Mouse (Mus musculus) midbrain, embryonic 13.5 days (tissue): ENCODE results near the gene 4921536K21Rik. TPM values are rescaled to one million over a fixed set of nuclear protein-coding genes. Genes with fewer than 3 reads are reported as not detected.

Experiments used
- ATAC-seq: fragments of 200-750 bp; cut with Nextera tagmentation; 2 replicates; pipeline ENCODE4 v1.8.0; 2017; ENCODE audit warnings: mild to moderate bottlenecking, moderate TSS enrichment, moderate library complexity
- H3K27ac ChIP-seq: fragments of 300-500 bp; sonication (generic); 2 replicates; pipeline ENCODE4 v1.5.1; 2015; ENCODE audit warnings: inconsistent platforms, mild to moderate bottlenecking, moderate library complexity
- H3K27me3 ChIP-seq: fragments of 300-500 bp; sonication (generic); 2 replicates; pipeline ENCODE4 v1.6.1; 2015; ENCODE audit warnings: mild to moderate bottlenecking, inconsistent platforms
- H3K36me3 ChIP-seq: fragments of 300-500 bp; sonication (generic); 2 replicates; pipeline ENCODE4 v1.6.1; 2015; ENCODE audit warnings: mild to moderate bottlenecking, inconsistent platforms
- H3K4me1 ChIP-seq: fragments of 300-500 bp; sonication (generic); replicated peaks from 2 replicates; pipeline ENCODE4 v1.6.1; 2015; ENCODE audit warnings: inconsistent platforms
- H3K4me2 ChIP-seq: fragments of 300-500 bp; sonication (generic); replicated peaks from 2 replicates; pipeline ENCODE4 v1.6.1; 2015; ENCODE audit warnings: moderate library complexity, mild to moderate bottlenecking, inconsistent platforms
- H3K4me3 ChIP-seq: fragments of 300-500 bp; sonication (generic); replicated peaks from 2 replicates; pipeline ENCODE4 v1.5.1; 2015; ENCODE audit warnings: mild to moderate bottlenecking, inconsistent platforms
- H3K9ac ChIP-seq: fragments of 300-500 bp; sonication (generic); replicated peaks from 2 replicates; pipeline ENCODE4 v1.6.1; 2015; ENCODE audit warnings: mild to moderate bottlenecking, inconsistent platforms
- H3K9me3 ChIP-seq: fragments of 300-500 bp; sonication (generic); 2 replicates; pipeline ENCODE4 v1.6.1; 2016; ENCODE audit warnings: mild to moderate bottlenecking, inconsistent platforms
- WGBS: fragments of 180-500 bp; shearing (Covaris S2); methylation state at CpG from one replicate; pipeline ENCODE4 v1.1.7; 2015; 5-methylcytosine and 5-hydroxymethylcytosine counted together
- polyA plus RNA-seq: library from polyadenylated mRNA; unstranded; fragments of >200 nt; fragmentation: Nextera tagmentation; extraction: Ambion mirVana; gene quantifications from 2 replicates; pipeline ENCODE4 v1.2.1, GENCODE M21; 2015

The 4921536K21Rik gene
- polyA plus RNA-seq, 1 experiment from 2014 or later, result 0.67 TPM

DNA sequence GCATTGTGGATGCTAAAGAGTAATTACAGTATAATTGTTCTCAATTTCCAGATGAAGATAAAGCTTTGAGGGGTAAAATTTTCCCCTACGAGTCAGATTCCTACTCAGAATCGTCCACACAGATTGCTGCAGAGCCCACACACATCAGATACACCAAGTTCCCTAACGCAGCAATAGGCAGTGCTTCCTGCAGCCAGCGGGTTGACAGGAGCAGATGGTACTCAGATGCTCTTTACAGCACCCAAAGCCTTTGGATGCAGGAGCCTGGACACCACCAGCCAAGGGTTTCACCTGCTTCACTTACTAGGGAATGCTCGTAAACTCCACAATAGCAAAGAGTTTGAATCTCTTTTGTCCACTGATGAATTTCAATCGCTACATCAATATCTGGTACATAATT lies 18.5 kb downstream of the 4921536K21Rik start:
- no peak overlapping the region for H3K4me2 ChIP-seq
- WGBS, result 82% methylated on average over 6 of the region's 6 CpGs
- no peak for ATAC-seq

DNA sequence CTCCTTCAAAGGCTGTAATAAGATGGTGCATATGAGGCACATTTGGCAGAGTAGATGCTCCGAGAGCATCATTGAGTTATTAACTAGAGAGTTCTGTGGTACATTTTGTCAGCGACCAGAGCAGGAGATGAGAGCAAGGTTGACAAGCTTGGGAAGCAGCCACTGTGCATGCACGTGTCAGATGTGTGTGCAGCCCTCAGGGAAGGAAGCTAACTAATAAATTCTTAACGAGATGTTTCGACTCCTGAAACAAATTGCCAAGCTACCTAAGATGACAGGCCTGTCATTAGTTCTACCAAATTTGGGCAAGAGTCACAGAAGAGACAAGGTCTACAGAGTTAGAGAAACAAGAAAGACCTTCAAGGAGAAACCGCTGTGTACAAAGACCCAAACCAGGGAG lies 30.6 kb downstream of the 4921536K21Rik start:
- H3K27me3 ChIP-seq, result peaks cover 34% of the 10 kb centered on the region
- WGBS, result 39% methylated on average over 6 of the region's 6 CpGs
- ATAC-seq, result peak; percentile 41

More for the DNA sequence above, 18.5 kb downstream of the 4921536K21Rik start:
- no peaks in the 10 kb centered on the region for H3K36me3 ChIP-seq
- H3K27me3 ChIP-seq, result no peaks in the 10 kb centered on the region
- H3K9me3 ChIP-seq, result no peaks in the 10 kb centered on the region
- H3K4me1 ChIP-seq, result no peaks in the 10 kb centered on the region
- no peak overlapping the region for H3K27ac ChIP-seq
- H3K9ac ChIP-seq, result no peak overlapping the region
- H3K4me3 ChIP-seq, result no peak overlapping the region

DNA sequence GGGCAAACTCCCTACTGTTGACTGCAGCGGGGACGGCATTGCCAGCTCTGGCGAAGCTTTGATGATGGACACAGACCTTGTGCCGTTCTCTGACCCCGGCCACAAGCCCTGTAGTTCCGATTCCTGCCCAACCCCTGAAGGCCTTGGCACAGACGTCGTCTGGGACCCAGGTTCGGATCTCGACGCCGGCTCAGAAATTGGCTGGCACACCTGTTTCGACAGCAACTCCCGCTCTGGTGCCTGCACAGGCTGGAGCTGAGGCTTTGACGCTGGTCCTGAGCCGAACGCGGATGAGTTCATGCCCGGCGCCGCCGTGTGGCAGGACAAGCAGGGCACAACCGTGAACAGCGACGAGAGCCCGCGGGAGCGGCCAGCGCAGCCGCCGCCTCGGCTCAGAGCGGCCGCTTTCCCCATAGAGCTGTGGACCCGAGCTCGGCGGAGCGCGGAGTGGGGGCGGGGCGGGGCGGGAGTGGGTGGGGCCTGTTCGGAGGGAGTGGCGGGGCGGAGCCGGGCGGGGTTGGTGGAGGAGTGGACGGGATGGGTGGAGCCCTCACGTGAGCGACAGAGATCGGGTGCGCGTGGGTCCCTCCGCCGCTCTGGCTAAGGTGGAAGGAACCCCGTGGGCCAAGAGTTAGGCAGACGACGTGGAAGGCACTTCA lies 31.3 kb downstream of the 4921536K21Rik start, which contains the start of gene Osbp2:
Gene Osbp2, minus strand, starts transcription at position 450 of the 659 bp plus-strand sequence.
- peak; percentile 96 for ATAC-seq
- H3K27me3 ChIP-seq, result peaks cover 34% of the 10 kb centered on the region
- H3K36me3 ChIP-seq, result no peaks in the 10 kb centered on the region
- peaks cover 15% of the 10 kb centered on the region for H3K4me1 ChIP-seq
- H3K27ac ChIP-seq, result 0 out of 2 replicates have a peak within 1 kb of the TSS, but pooled peaks have one; percentile 32
- peak within 1 kb of the TSS; percentile 69 for H3K9ac ChIP-seq
- H3K9me3 ChIP-seq, result no peaks in the 10 kb centered on the region
- peak within 1 kb of the TSS; percentile 49 for H3K4me3 ChIP-seq
- 5% methylated on average over 44 of the region's 58 CpGs for WGBS
- peak within 1 kb of the TSS; percentile 70 for H3K4me2 ChIP-seq

More for the DNA sequence above, 30.6 kb downstream of the 4921536K21Rik start:
- H3K36me3 ChIP-seq, result no peaks in the 10 kb centered on the region
- H3K27ac ChIP-seq, result no peak overlapping the region
- peak overlapping the region; percentile 49 for H3K4me3 ChIP-seq
- H3K9me3 ChIP-seq, result no peaks in the 10 kb centered on the region
- peak overlapping the region; percentile 70 for H3K4me2 ChIP-seq
- peaks cover 15% of the 10 kb centered on the region for H3K4me1 ChIP-seq
- peak overlapping the region; percentile 69 for H3K9ac ChIP-seq

DNA sequence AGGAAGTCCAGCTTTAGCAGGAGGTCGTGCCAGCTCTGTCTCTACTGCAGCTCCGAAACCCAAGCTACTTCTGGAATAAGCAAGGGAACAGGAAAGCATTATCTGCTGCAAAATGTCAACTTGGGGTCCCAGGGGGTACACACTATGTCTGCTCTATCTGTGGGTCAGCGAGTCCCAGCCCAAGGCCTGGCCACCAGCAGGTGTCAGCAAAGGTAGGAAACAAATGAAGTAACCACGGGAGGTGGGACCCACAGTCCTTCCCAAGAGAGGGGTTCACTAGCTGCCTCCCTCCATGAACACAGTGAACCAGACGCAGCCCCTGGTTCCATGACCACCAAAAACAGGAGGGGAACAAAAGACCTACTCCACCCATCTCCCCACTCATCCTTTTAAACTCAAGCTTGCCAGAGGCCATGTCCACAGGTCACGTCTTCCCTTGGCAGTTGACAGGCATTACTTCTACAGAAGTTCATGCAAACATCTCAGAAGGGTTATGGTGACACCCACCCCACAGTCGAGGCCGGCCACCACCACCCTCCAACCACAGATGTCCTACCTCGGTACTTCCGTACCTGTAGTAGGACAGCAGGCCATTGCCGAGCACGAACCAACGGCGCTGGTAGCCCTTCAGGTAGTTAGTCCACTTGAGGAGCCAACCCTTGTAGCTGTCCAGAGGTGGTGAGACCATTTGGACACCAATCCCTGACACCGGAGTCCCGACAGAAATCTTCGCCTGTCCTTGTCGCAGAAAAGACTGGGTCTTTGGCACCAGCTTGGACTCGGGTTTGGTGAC lies 32.0 kb downstream of the 4921536K21Rik start:
- peak overlapping the region; percentile 70 for H3K4me2 ChIP-seq
- H3K36me3 ChIP-seq, result no peaks in the 10 kb centered on the region
- 74% methylated on average over 19 of the region's 19 CpGs for WGBS
- H3K9me3 ChIP-seq, result no peaks in the 10 kb centered on the region
- peaks cover 15% of the 10 kb centered on the region for H3K4me1 ChIP-seq
- H3K4me3 ChIP-seq, result peak overlapping the region; percentile 49
- H3K27me3 ChIP-seq, result peaks cover 34% of the 10 kb centered on the region
- no peak overlapping the region for H3K9ac ChIP-seq
- H3K27ac ChIP-seq, result no peak overlapping the region
- no peak for ATAC-seq

DNA sequence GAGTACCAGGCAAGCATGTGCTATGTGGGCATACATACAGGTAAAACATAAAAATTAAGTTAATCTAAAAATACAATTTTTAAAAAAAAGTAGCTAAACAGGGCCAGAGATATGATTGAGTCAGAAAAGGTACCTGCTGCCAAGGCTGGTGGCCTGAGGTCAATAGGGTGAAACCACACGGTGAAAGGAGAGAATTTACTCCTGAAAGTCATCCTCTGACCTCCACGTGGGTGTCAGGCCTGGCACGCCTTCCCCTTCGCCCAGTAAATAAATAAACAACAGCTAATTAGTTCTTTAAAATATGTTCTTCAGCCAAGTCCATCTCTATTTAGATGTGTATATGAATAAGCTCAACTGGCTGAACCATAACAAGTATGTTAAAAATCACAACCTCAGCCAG lies 34.5 kb downstream of the 4921536K21Rik start:
- peaks cover 28% of the 10 kb centered on the region for H3K27me3 ChIP-seq
- ATAC-seq, result no peak
- 79% methylated on average over 4 of the region's 4 CpGs for WGBS
- peaks cover 15% of the 10 kb centered on the region for H3K4me1 ChIP-seq
- no peak overlapping the region for H3K27ac ChIP-seq
- no peaks in the 10 kb centered on the region for H3K9me3 ChIP-seq
- H3K4me2 ChIP-seq, result no peak overlapping the region
- H3K36me3 ChIP-seq, result no peaks in the 10 kb centered on the region
- no peak overlapping the region for H3K9ac ChIP-seq
- H3K4me3 ChIP-seq, result no peak overlapping the region

DNA sequence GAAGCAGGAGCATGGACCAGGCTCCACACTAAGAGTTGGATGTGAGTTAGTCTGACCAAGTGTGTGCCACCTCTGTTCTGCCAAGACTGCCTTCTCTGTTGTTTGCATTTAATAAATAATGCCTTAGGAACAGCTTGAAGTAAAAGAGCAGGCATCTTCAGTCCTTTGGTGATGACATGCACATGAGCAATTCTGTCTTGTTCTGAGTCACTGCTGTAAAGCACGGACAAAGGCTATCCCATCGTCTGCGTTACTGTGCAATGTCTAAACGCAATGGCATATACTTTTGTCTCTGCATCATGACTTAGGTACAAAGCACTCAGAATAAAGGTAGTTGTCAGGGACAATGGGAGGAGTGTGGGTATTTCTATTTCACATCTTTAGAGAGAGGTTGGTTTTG lies 35.1 kb downstream of the 4921536K21Rik start:
- 91% methylated on average over 4 of the region's 4 CpGs for WGBS
- H3K4me2 ChIP-seq, result no peak overlapping the region
- no peaks in the 10 kb centered on the region for H3K36me3 ChIP-seq
- H3K9ac ChIP-seq, result no peak overlapping the region
- ATAC-seq, result no peak
- H3K4me3 ChIP-seq, result no peak overlapping the region
- peaks cover 22% of the 10 kb centered on the region for H3K27me3 ChIP-seq
- H3K4me1 ChIP-seq, result peaks cover 15% of the 10 kb centered on the region
- H3K27ac ChIP-seq, result no peak overlapping the region
- H3K9me3 ChIP-seq, result no peaks in the 10 kb centered on the region

DNA sequence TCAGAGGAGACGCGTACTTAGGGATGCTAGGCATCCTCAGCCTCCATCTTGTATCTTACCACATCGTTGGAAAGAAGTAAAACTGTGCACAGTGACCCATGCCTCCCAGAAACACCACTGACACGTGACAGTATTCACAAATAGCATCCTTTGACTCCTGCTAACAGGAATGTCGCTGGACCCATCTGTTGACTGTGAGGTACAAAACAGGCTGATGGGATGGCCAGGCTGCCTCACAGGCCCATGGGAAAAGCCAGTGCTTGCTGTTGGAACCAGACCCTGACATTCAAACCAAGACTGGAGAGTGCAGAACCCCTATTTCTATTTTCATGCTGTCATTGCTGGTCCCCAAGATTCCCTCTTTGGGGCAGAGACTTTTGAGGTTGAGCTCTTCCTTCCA lies 37.0 kb downstream of the 4921536K21Rik start:
- no peak overlapping the region for H3K4me2 ChIP-seq

DNA sequence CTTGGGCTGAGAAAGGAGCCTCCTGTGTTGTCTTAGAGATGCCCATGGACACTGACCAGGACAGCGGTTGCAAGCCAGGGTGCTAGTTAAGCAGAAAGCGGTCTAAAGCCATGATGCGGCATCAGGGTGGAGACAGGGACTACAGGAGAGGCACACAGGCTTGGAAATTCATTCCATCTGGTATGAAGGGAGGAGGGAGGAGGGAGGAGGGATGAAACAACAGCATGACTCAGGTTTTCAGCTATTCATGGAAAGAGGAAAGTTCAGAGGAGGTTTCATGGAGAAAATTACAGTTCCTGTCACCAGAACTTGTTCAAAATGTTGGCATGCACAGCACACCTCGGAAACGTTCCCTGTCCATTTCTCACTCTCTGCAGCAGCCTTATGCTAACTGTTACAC lies 39.1 kb downstream of the 4921536K21Rik start:
- Histone ChIP-seq H3K9ac (no peak overlapping the region), H3K9me3 (no peaks in the 10 kb centered on the region), H3K4me1 (no peaks in the 10 kb centered on the region; the same call in 1 of the 2 replicates), H3K4me3 (no peak overlapping the region), H3K4me2 (no peak overlapping the region), H3K27ac (no peak overlapping the region), H3K27me3 (no peaks in the 10 kb centered on the region), H3K36me3 (no peaks in the 10 kb centered on the region)
- WGBS, result 92% methylated on average over 5 of the region's 5 CpGs
- ATAC-seq, result no peak

More for the DNA sequence above, 37.0 kb downstream of the 4921536K21Rik start:
- Histone ChIP-seq H3K4me3 (no peak overlapping the region), H3K9me3 (no peaks in the 10 kb centered on the region), H3K36me3 (no peaks in the 10 kb centered on the region), H3K9ac (no peak overlapping the region), H3K27ac (no peak overlapping the region), H3K4me1 (peaks cover under 1% of the 10 kb centered on the region; the same call in 1 of the 2 replicates), H3K27me3 (peaks cover 12% of the 10 kb centered on the region)
- ATAC-seq, result no peak
- 84% methylated on average over 5 of the region's 5 CpGs for WGBS

DNA sequence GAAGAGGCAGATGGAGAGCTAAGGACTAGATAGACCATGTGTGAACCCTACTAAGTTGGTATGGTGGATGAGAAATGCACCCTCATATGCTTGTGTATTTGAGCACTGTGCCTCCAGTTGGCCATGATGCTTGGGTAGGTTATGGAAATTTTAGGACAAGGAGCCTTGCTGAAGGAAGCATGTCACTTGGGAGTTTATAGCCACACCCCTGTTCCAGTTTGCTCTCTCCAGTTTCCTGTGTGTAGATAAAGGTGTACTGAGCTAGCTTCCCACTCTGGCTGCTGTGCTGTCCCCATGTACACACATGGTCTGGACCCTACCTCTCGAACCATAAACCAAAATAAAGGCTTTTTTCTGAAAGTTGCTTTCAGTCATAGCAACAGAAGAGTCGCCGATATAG lies 40.7 kb downstream of the 4921536K21Rik start:
- no peak overlapping the region for H3K4me3 ChIP-seq
- no peak overlapping the region for H3K9ac ChIP-seq
- H3K36me3 ChIP-seq, result no peaks in the 10 kb centered on the region
- 95% methylated on average over 3 of the region's 3 CpGs for WGBS
- no peak for ATAC-seq
- no peak overlapping the region for H3K4me2 ChIP-seq
- H3K9me3 ChIP-seq, result no peaks in the 10 kb centered on the region
- H3K4me1 ChIP-seq, result no peaks in the 10 kb centered on the region; the same call in 1 of the 2 replicates
- no peaks in the 10 kb centered on the region for H3K27me3 ChIP-seq
- H3K27ac ChIP-seq, result no peak overlapping the region

DNA sequence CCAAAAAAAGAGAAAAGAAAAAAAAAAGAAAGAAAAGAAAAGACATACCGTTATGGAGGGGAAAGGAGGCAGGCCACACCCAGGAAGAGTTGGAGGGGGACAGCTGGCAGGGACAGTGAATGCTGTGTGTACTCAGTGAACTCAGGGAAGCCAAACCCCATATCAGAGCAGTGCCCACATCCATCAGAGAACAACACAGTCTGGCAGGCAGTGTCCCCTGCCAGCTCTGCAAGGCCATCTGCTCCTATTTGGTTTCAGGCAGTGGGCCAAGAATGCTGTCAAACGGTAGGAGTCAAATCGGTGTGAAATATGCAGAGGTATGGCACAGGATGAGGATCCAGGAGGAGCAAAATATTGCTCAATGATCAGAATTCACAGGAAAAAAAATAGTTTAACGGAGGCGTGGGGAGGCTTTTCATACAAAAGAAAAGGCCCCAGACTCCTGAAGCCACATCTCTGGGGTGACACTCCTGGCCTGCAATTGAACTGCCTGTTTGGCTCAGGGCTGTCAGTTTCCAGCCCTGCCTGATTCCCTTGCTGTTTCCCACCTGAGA lies 41.3 kb downstream of the 4921536K21Rik start:
- H3K36me3 ChIP-seq, result no peaks in the 10 kb centered on the region
- H3K4me1 ChIP-seq, result no peaks in the 10 kb centered on the region; the same call in 1 of the 2 replicates
- WGBS, result 70% methylated on average over 5 of the region's 5 CpGs
- H3K4me2 ChIP-seq, result no peak overlapping the region
- peak; percentile 85 for ATAC-seq
- H3K27me3 ChIP-seq, result no peaks in the 10 kb centered on the region
- no peak overlapping the region for H3K4me3 ChIP-seq
- H3K9ac ChIP-seq, result no peak overlapping the region
- H3K9me3 ChIP-seq, result no peaks in the 10 kb centered on the region
- H3K27ac ChIP-seq, result 0 out of 2 replicates have a peak overlapping the region, but pooled peaks have one; percentile 4

DNA sequence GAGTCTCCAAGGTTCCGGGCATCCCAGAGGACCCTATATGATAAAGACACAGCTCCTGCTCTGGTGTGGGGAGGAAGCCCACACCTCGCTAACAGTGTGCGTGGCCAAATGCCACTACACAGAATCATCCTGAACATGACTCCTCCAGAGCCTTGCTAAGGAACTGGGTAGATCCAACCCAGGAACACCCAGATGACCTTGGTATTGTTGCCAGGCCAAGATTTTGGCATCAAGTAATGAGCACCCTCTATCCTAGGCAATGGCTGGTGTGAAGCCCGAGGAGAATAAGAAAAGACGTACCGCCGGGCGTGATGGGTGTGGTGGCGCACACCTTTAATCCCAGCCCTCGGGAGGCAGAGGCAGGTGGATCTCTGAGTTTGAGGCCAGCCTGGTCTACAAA lies 41.9 kb downstream of the 4921536K21Rik start:
- H3K9me3 ChIP-seq, result no peaks in the 10 kb centered on the region
- no peak overlapping the region for H3K4me2 ChIP-seq
- ATAC-seq, result no peak
- H3K36me3 ChIP-seq, result no peaks in the 10 kb centered on the region
- peak overlapping the region; percentile 4; the same call in 1 of the 2 replicates for H3K27ac ChIP-seq
- H3K27me3 ChIP-seq, result no peaks in the 10 kb centered on the region
- H3K4me1 ChIP-seq, result no peaks in the 10 kb centered on the region; the same call in 1 of the 2 replicates
- 95% methylated on average over 10 of the region's 10 CpGs for WGBS
- H3K9ac ChIP-seq, result no peak overlapping the region
- H3K4me3 ChIP-seq, result no peak overlapping the region

DNA sequence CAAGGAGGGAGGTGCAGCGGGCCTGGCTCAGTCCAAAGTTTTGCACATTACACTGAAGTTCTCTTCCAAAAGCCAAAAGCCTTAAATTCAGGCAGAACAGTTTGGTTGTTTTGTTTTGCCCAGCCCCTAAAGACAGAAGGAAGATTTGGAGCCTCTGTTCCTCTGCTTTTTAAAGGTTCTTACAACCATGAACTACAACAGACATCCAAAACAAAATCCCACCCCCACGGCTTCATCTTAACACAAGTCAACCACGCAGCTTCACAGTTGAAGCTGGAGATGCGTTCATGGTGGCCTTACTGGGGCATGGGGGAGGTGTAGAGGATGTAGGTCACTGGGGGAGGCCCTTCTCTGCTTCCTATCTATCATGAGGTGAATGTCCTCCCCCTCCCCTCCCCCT lies 43.0 kb downstream of the 4921536K21Rik start:
- no peaks in the 10 kb centered on the region for H3K36me3 ChIP-seq
- H3K27ac ChIP-seq, result no peak overlapping the region
- H3K4me1 ChIP-seq, result no peaks in the 10 kb centered on the region; the same call in 1 of the 2 replicates
- H3K4me3 ChIP-seq, result no peak overlapping the region
- H3K9ac ChIP-seq, result no peak overlapping the region
- WGBS, result 87% methylated on average over 4 of the region's 4 CpGs
- no peak for ATAC-seq
- no peak overlapping the region for H3K4me2 ChIP-seq
- no peaks in the 10 kb centered on the region for H3K9me3 ChIP-seq
- H3K27me3 ChIP-seq, result no peaks in the 10 kb centered on the region
